Mouse (Mus musculus) liver, embryonic 16.5 days (tissue): Measurements from ENCODE around the gene Sspo. TPM values are rescaled to one million over a fixed set of nuclear protein-coding genes. Genes with fewer than 3 reads are reported as not detected.

Experiments used
- ATAC-seq: fragments of 200-750 bp; cut with Nextera tagmentation; 2 replicates; pipeline ENCODE4 v1.8.0; 2017; ENCODE audit warnings: low read depth, mild to moderate bottlenecking, moderate number of reproducible peaks, moderate library complexity
- H3K27ac ChIP-seq: fragments of 300-500 bp; sonication (generic); 2 replicates; pipeline ENCODE4 v1.5.1; 2014; ENCODE audit warnings: mild to moderate bottlenecking, low read length
- H3K27me3 ChIP-seq: fragments of 300-500 bp; sonication (generic); 2 replicates; pipeline ENCODE4 v1.6.1; 2014; ENCODE audit warnings: low read depth, low read length, mixed read lengths; ENCODE audit not compliant: control insufficient read depth, insufficient read depth
- H3K36me3 ChIP-seq: fragments of 300-500 bp; sonication (generic); 2 replicates; pipeline ENCODE4 v1.6.1; 2014; ENCODE audit warnings: mild to moderate bottlenecking; ENCODE audit not compliant: control insufficient read depth, insufficient read depth
- H3K4me1 ChIP-seq: fragments of 300-500 bp; sonication (generic); 2 replicates; pipeline ENCODE4 v1.6.1; 2014; ENCODE audit warnings: low read depth, low read length, mixed read lengths; ENCODE audit not compliant: control insufficient read depth
- H3K4me2 ChIP-seq: fragments of 300-500 bp; sonication (generic); 2 replicates; pipeline ENCODE4 v1.6.1; 2014; ENCODE audit warnings: low read depth, low read length, mixed read lengths
- H3K4me3 ChIP-seq: fragments of 300-500 bp; sonication (generic); 2 replicates; pipeline ENCODE4 v1.5.1; 2014; ENCODE audit warnings: low read depth, mild to moderate bottlenecking, low read length
- H3K9ac ChIP-seq: fragments of 300-500 bp; sonication (generic); 2 replicates; pipeline ENCODE4 v1.6.1; 2014; ENCODE audit warnings: low read depth, low read length
- H3K9me3 ChIP-seq: fragments of 300-500 bp; sonication (generic); replicated peaks from 2 replicates; pipeline ENCODE4 v1.6.1; 2016; ENCODE audit warnings: low read length; ENCODE audit not compliant: control insufficient read depth
- WGBS: fragments of 180-500 bp; shearing (Covaris S2); extraction: QIAGEN DNeasy Blood & Tissue Kit; methylation state at CpG from one replicate; pipeline ENCODE4 v1.1.7; 2014; ENCODE audit not compliant: insufficient replicate concordance; 5-methylcytosine and 5-hydroxymethylcytosine counted together
- polyA plus RNA-seq: library from polyadenylated mRNA; unstranded; fragments of >200 nt; fragmentation: Nextera tagmentation; extraction: Ambion mirVana; gene quantifications from 2 replicates; pipeline ENCODE4 v1.2.1, GENCODE M21; 2015

Sspo gene
- polyA plus RNA-seq, 1 experiment from 2014 or later = 0.01 TPM

DNA sequence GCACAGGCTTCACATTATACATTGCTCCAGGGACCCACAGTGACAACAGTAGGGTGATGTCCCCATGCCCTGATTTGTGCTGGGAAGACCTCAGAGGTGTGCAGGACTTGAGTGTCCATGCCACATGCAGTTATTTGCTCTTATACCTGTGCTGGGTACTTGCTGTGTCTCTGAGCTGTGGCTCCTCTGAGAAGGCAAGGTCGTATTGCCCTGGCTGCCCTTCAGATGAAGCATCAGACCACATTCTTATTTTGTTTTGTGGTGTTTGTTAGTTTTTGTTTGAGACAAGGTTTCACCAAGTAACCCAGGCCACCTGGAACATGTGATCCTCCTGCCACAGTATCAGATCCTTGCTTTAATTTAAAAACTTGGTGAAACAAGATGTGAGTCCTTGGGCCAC is 33.1 kb upstream of the Sspo start:
- no peak overlapping the region for H3K9ac ChIP-seq
- ATAC-seq = no peak
- WGBS = 59% methylated on average over 1 of the region's 1 CpGs

DNA sequence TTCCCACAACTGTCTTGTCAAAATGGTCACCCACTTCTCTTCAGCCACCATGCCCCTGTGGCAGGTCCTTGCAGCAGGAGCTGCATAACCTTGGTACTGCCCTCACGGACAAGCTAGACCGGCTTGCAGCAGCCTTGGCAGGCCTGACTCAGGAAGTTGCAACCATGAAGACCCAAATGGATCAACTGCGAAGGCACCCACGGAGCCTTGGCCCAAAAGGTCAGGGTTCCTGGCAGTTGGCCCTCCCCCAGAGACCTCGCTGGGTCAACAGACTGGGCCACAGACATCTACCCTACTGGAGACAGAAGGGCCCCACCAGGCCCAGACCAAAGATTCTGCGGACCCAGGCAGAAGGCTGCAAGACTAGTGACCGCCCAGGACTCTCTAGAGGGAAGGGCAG is 32.4 kb upstream of the Sspo start:
- H3K4me2 ChIP-seq = no peak overlapping the region
- no peak overlapping the region for H3K9ac ChIP-seq
- H3K4me1 ChIP-seq = no peaks in the 10 kb centered on the region
- H3K9me3 ChIP-seq = no peaks in the 10 kb centered on the region
- H3K4me3 ChIP-seq = no peak overlapping the region
- H3K36me3 ChIP-seq = no peaks in the 10 kb centered on the region
- H3K27ac ChIP-seq = no peak overlapping the region
- no peak for ATAC-seq
- 70% methylated on average over 7 of the region's 7 CpGs for WGBS
- no peaks in the 10 kb centered on the region for H3K27me3 ChIP-seq

More for the DNA sequence above, 33.1 kb upstream of the Sspo start:
- Histone ChIP-seq H3K9me3 (no peaks in the 10 kb centered on the region), H3K4me2 (no peak overlapping the region), H3K36me3 (no peaks in the 10 kb centered on the region), H3K4me3 (no peak overlapping the region), H3K27me3 (no peaks in the 10 kb centered on the region), H3K27ac (no peak overlapping the region), H3K4me1 (no peaks in the 10 kb centered on the region)

DNA sequence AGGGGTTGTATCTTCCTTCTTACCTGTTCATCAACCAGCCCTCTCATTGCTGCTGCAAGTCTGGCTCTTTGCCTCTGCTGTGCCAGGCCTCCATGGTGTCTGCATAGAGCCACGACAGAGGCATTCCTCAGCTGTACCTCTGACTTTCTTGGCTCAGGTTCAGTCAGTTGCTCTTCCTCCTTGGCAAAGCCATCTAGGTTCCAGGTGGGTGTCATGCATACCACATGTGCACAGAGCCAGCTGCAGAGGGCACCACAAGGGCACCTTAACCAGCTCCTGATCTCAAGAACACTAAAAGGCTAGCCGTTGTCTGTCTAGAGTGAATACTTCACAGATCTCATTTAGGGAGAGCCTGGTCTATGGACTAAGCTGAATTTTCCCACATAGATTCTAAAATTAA is 31.5 kb upstream of the Sspo start:
- Histone ChIP-seq H3K4me2 (no peak overlapping the region), H3K4me3 (no peak overlapping the region), H3K9ac (no peak overlapping the region), H3K36me3 (no peaks in the 10 kb centered on the region), H3K27ac (no peak overlapping the region), H3K4me1 (no peaks in the 10 kb centered on the region), H3K27me3 (no peaks in the 10 kb centered on the region), H3K9me3 (no peaks in the 10 kb centered on the region)
- 76% methylated on average over 2 of the region's 2 CpGs for WGBS
- no peak for ATAC-seq

DNA sequence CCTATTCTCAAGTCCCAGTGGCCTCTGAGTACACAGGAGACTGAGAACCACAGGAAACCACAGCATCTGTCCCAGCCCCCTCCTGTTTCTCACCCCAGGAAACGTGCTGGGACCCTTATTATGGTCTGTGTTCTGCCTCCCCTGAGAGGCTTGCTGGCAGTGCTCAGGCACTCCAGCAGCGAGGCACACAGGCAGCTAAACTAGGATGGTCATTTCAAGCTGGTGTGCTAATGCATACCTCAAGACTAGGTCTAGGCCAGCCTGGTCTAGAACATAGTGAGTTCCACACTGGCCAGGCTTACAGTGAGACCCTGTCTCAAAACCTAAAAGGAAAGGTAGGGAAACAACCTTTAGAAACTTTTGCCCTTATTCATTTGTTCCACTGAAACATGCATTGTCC is 27.4 kb upstream of the Sspo start:
- no peaks in the 10 kb centered on the region for H3K4me1 ChIP-seq
- no peak overlapping the region for H3K27ac ChIP-seq
- no peak for ATAC-seq
- 9% methylated on average over 2 of the region's 2 CpGs for WGBS
- no peaks in the 10 kb centered on the region for H3K36me3 ChIP-seq
- H3K4me3 ChIP-seq = no peak overlapping the region
- no peaks in the 10 kb centered on the region for H3K27me3 ChIP-seq
- no peaks in the 10 kb centered on the region for H3K9me3 ChIP-seq
- H3K4me2 ChIP-seq = no peak overlapping the region
- H3K9ac ChIP-seq = no peak overlapping the region

DNA sequence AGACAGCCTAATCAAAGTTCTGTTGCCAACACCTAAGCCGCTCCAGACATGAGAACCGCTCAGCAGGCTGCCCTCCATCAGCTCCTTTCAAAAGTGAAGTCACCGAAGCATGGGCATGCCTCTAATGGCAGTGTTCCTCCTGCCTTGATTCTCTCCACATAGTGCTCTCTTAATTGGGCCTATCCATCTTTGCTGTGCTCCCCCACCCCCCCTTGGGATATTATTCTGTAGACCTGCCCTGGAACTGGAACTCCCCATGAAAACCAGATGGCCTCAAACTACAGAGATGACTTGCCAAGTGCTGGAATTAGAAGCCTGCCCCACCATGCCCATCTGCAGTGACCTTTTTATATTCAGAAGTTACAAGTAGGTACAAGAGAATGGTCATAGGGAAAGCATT is 24.7 kb upstream of the Sspo start:
- Histone ChIP-seq H3K27me3 (no peaks in the 10 kb centered on the region), H3K36me3 (no peaks in the 10 kb centered on the region), H3K9me3 (no peaks in the 10 kb centered on the region), H3K9ac (no peak overlapping the region), H3K4me1 (no peaks in the 10 kb centered on the region), H3K27ac (no peak overlapping the region), H3K4me3 (no peak overlapping the region), H3K4me2 (no peak overlapping the region)
- WGBS = 80% methylated on average over 3 of the region's 3 CpGs
- no peak for ATAC-seq

DNA sequence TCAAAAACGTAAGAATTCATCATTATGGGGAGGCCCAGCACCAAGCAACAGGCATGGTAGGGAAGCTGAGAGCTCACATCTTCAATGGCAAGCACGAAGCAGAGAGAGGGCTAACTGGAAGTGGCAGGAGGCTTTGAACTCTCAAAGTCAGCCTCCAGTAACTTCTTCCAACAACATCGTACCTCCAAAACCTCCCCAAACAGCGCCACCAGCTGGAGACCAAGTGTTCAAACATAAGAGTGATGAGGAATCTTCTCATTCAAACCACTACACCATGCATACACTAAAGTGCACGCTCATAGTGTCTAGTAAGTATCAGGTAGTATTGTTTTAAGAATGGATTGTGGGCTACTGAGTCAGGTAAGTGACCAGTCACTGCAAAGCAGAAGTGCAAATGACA is 24.0 kb upstream of the Sspo start:
- Histone ChIP-seq H3K4me2 (no peak overlapping the region), H3K9ac (no peak overlapping the region), H3K9me3 (no peaks in the 10 kb centered on the region), H3K36me3 (no peaks in the 10 kb centered on the region), H3K27ac (no peak overlapping the region), H3K27me3 (no peaks in the 10 kb centered on the region), H3K4me1 (no peaks in the 10 kb centered on the region; the same call in 1 of the 2 replicates), H3K4me3 (no peak overlapping the region)
- no peak for ATAC-seq
- 47% methylated on average over 5 of the region's 5 CpGs for WGBS

DNA sequence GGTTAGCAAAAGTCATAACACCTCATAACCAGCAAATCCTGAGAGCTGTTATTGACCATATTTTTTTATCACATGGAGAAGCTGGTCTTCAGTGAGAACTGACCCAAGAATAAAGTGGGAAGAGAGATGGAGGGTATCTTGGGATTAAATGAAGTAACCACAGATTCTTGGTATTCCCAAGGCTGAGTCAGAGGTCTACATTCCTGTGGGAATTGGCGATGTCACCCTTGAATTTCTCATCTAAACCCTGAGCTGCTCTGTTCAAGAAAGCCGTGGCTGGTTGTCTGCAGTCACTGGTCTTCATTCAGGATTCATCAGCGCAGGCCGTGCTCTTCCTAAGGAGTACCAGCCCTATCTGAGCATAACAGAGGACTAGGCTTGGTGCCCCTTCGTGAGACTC is 21.1 kb upstream of the Sspo start:
- Histone ChIP-seq H3K9ac (no peak overlapping the region), H3K4me1 (no peaks in the 10 kb centered on the region; the same call in 1 of the 2 replicates), H3K27ac (no peak overlapping the region), H3K36me3 (no peaks in the 10 kb centered on the region), H3K4me3 (no peak overlapping the region), H3K9me3 (no peaks in the 10 kb centered on the region), H3K27me3 (no peaks in the 10 kb centered on the region), H3K4me2 (no peak overlapping the region)
- no peak for ATAC-seq
- WGBS = 61% methylated on average over 5 of the region's 5 CpGs

DNA sequence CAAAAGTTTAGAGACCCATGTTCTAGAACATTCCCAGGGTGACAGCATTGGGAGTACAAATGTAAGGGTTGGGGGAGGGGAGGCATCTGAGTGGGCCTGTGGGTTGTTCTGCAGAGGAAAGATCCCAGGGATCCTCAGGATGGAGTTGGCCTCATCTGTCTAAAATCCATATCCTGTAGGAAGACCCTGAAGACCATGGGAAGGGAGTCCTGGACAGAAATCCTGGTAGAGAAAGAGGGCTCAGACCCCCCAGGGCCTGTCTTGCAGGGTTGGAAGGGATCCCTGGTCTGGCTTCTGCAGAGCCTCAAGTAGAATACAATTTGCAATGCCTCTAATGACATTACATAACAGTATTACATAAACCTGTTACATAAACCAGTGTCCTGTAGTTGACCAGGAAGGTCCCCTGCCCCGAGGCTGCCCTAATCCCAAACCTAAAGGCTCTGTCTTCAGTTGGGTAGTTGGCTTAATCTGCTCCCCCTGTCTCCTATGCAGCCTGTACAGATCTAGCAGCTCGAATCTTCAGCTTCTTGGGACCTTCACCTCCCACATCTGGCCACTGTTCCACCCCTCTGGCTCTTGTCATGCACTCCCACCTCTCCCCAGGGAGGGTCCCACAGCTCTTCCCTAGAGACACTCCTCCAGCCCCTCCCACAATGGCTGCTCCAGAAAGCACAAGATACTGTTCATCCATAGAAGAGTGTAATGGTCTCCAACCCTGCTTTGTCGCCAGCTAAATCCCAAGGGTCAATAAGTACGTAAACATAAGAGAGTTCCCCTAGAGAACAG is 19.1 kb upstream of the Sspo start:
- no peaks in the 10 kb centered on the region for H3K36me3 ChIP-seq
- no peak overlapping the region for H3K9ac ChIP-seq
- no peak overlapping the region for H3K4me3 ChIP-seq
- H3K27ac ChIP-seq = no peak overlapping the region
- no peak overlapping the region for H3K4me2 ChIP-seq
- H3K4me1 ChIP-seq = no peaks in the 10 kb centered on the region; the same call in 1 of the 2 replicates
- ATAC-seq = no peak
- no peaks in the 10 kb centered on the region for H3K9me3 ChIP-seq
- no peaks in the 10 kb centered on the region for H3K27me3 ChIP-seq
- 34% methylated on average over 4 of the region's 4 CpGs for WGBS

DNA sequence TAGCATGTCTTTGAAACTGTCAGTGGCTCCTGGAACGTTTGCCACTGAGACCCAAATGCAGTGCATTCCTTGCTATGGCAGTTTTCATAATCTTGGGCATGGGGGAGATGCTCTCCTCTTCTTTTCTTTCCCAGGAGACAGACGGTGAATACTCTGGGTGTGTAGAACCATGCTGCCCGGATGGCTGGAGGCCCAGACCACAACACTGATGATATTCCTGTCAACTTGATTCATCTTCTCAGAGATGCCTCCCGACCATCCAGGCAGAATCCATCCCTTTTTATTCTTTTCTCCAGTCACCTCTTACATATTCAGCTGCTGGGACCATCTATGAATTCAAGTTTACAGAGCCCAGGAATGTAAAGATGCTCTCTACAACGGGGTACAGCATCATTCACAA is 17.3 kb upstream of the Sspo start:
- no peaks in the 10 kb centered on the region for H3K27me3 ChIP-seq
- H3K4me1 ChIP-seq = no peaks in the 10 kb centered on the region; the same call in 1 of the 2 replicates
- H3K27ac ChIP-seq = no peak overlapping the region
- no peak overlapping the region for H3K9ac ChIP-seq
- no peak for ATAC-seq
- H3K4me2 ChIP-seq = no peak overlapping the region
- H3K9me3 ChIP-seq = no peaks in the 10 kb centered on the region
- H3K4me3 ChIP-seq = no peak overlapping the region
- H3K36me3 ChIP-seq = no peaks in the 10 kb centered on the region
- WGBS = 40% methylated on average over 5 of the region's 5 CpGs
